Mouse (Mus musculus): ENCODE measurements around the gene Gm3183. TPM values are rescaled to one million over a fixed set of nuclear protein-coding genes. Genes with fewer than 3 reads are reported as not detected.
"Not testable (repeated sequence)": the region's sequence is repeated elsewhere in the genome, so short reads cannot be mapped to it uniquely, and the experiment has no call there.

The Gm3183 gene
- polyA plus RNA-seq (2014; fragmentation: Nextera tagmentation; extraction: Ambion mirVana) = not detected in 2 replicates

DNA sequence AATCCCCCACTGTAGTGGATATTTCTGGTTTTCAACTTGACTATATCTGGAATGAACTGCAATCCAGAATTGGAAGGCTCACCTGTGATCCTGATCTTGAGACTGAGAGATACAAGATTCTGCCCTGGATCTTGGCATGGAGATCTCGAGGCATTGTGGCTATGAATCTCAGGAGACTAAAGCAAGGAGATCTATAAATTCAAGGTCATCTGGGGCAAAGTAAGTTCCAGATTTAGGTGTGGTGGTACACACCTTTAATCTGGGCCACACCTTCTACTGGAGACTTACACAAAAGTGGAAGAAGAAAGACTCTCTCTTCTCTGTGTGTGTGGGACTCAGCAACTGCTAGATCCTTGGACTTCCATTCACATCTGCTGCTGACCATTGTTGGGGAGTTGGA is at the start of gene Gm3183:
Gene Gm3183 (plus strand): TSS at position 301 of the 400 bp plus-strand sequence.
- not testable (repeated sequence) for DNase-seq (ENCODE audit: low spot score); H3K4me2 ChIP-seq (ENCODE audit: low read depth); H3K4me3 ChIP-seq (ENCODE audit: low read depth, low read length); H3K4me1 ChIP-seq (ENCODE audit: control insufficient read depth, insufficient read depth, low read length); ATAC-seq (ENCODE audit: insufficient read depth, low FRiP score, low TSS enrichment); H3K27ac ChIP-seq (ENCODE audit: low read depth, low read length); H3K9ac ChIP-seq (ENCODE audit: low read length); H3K9me3 ChIP-seq (ENCODE audit: control insufficient read depth, low read length); H3K36me3 ChIP-seq (ENCODE audit: control insufficient read depth, insufficient read depth, low read length); H3K27me3 ChIP-seq (ENCODE audit: control insufficient read depth, insufficient read depth, low read length)
- no CpG with 5 or more reads among the region's 1 CpGs for WGBS

Other genes with a start within 250 kb of the Gm3183 start
- gene Gm3147, start 249.1 kb upstream of the Gm3183 start, polyA plus RNA-seq (2014; fragmentation: Nextera tagmentation; extraction: Ambion mirVana) = not detected in 2 replicates
- not detected in 2 replicates for gene Gm6509, start 241.5 kb upstream of the Gm3183 start, polyA plus RNA-seq (2014; fragmentation: Nextera tagmentation; extraction: Ambion mirVana)
- not detected in 2 replicates for gene Gm6205, start 217.1 kb upstream of the Gm3183 start, polyA plus RNA-seq (2014; fragmentation: Nextera tagmentation; extraction: Ambion mirVana)
- not detected in 2 replicates for gene Gm6367, start 123.2 kb downstream of the Gm3183 start, polyA plus RNA-seq (2014; fragmentation: Nextera tagmentation; extraction: Ambion mirVana)
- not detected in 2 replicates for gene Gm7942, start 241.5 kb downstream of the Gm3183 start, polyA plus RNA-seq (2014; fragmentation: Nextera tagmentation; extraction: Ambion mirVana)